Mouse (Mus musculus): ENCODE results near the gene Bcl2. TPM values are rescaled to one million over a fixed set of nuclear protein-coding genes. Genes with fewer than 3 reads are reported as not detected.

Gene Bcl2
- total and polyA plus RNA-seq, 3 experiments = 30.9 to 87.0 (median 38.8) TPM

DNA sequence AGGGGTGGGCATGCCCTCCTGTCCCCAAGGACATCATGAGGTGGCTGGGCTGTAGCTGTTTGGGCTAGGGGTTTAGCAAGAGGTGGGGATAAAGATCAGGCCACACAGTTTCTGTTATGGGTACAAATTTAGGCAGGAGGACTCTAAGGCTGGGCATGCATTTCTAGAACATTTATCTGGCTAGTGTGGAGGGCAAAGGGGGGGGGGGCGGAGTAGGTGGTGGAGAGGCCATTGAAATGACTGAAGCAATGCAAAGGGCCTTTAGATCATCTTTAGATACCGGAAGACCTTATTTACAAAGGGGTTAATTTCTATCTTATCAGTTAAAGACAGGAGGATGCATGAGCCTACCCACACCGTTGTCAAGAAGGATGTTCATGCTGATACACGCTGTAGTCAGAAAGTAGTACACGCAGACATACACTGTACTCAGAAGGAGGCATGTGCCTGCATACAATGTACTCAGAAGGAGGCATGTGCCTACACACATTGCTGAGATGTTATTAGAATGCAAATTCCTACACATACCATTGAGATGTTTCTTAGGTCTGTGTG is 55.7 kb downstream of the Bcl2 start (continued):
- peak; percentile 88 for TF ChIP-seq TCF12 (IDR thresholded peaks at IDR 0.05; ENCODE audit: low read depth, low read length)
- TF ChIP-seq POLR2AphosphoS2 (IDR thresholded peaks at IDR 0.05; ENCODE audit: low read length) = no peak
- TF ChIP-seq KAT2A (conservative IDR thresholded peaks at IDR 0.05; ENCODE audit: low read depth, low read length) = no peak
- peak; percentile 23; the same call in 1 of the 2 replicates for TF ChIP-seq BHLHE40 (IDR thresholded peaks at IDR 0.05; ENCODE audit: borderline replicate concordance, low read depth, low read length)
- no peak for TF ChIP-seq TBP (IDR thresholded peaks at IDR 0.05; ENCODE audit: low read depth, low read length)
- no peak for TF ChIP-seq SMC3 (IDR thresholded peaks at IDR 0.05; ENCODE audit: low read depth, low read length)
- 0 out of 2 replicates have a peak, but pooled peaks have one; percentile 40 for TF ChIP-seq MAZ (IDR thresholded peaks at IDR 0.05; ENCODE audit: low read depth, low read length)
- 0 out of 2 replicates have a peak, but pooled peaks have one; percentile 12 for TF ChIP-seq ZMIZ1 (IDR thresholded peaks at IDR 0.05; ENCODE audit: low read depth, low read length)
- no peak for TF ChIP-seq NRF1 (IDR thresholded peaks at IDR 0.05; ENCODE audit: insufficient read depth, low read depth, low read length, poor library complexity, severe bottlenecking)
- TF ChIP-seq GABPA (IDR thresholded peaks at IDR 0.05; ENCODE audit: low read depth, low read length) = no peak
- peak; percentile 59; the same call in 1 of the 2 replicates for TF ChIP-seq MYC (IDR thresholded peaks at IDR 0.05; ENCODE audit: low read depth, low read length)
- TF ChIP-seq CTCF (IDR thresholded peaks at IDR 0.05 in 2 of 3, conservative IDR thresholded peaks at IDR 0.05 in 1 of 3; ENCODE audit: control insufficient read depth in 1 of 3, insufficient read depth in 1 of 3, low read depth in 2 of 3, low read length in 3 of 3, poor library complexity in 1 of 3, severe bottlenecking in 1 of 3) = no peak
- no peak for TF ChIP-seq MYB (IDR thresholded peaks at IDR 0.05; ENCODE audit: low read depth, low read length)
- no peak for TF ChIP-seq USF2 (IDR thresholded peaks at IDR 0.05; ENCODE audit: borderline replicate concordance in 1 of 2, insufficient read depth in 1 of 2, low read depth in 1 of 2, low read length in 2 of 2)
- no peak for TF ChIP-seq JUND (IDR thresholded peaks at IDR 0.05; ENCODE audit: low read depth, low read length)
- TF ChIP-seq TAL1 (IDR thresholded peaks at IDR 0.05; ENCODE audit: low read length) = peak; percentile 64
- no peak for TF ChIP-seq CHD1 (IDR thresholded peaks at IDR 0.05; ENCODE audit: low read depth, low read length)
- no peak for TF ChIP-seq POLR2A (IDR thresholded peaks at IDR 0.05; ENCODE audit: control insufficient read depth in 1 of 2, insufficient read depth in 1 of 2, low read depth in 1 of 2, low read length in 2 of 2, poor library complexity in 1 of 2)
- no peak for TF ChIP-seq ZNF384 (IDR thresholded peaks at IDR 0.05; ENCODE audit: low read depth, low read length)
- TF ChIP-seq CHD2 (IDR thresholded peaks at IDR 0.05; ENCODE audit: low read length) = no peak
- no peak for TF ChIP-seq MAFK (IDR thresholded peaks at IDR 0.05; ENCODE audit: borderline replicate concordance, low read depth, low read length)
- TF ChIP-seq USF1 (IDR thresholded peaks at IDR 0.05; ENCODE audit: low read depth, low read length) = peak; percentile 10; the same call in 1 of the 2 replicates

DNA sequence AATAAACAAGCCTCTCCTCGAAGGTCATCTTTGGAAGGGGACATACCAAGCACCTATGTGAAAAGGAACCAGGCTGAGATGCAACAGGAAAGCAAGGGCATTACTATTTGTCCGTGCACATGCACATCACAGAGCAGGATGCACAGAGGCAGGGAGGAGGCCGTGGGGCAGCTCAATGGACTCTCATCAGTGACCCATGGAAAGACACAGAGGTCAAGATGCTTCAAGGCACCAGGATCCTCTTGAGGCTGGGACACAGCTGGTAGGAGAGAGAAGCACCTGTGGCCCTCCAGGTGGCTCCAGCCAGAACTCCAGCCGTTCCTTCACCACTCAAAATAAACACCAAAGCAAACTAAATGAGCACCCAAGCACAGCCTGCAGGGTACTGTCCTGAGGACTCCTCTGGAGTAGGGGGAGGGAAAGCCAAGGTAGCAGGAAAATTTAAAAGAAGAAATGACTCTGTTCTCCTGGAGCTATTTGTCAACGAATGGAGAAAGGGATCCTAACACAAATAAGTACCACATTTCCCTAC is 57.8 kb downstream of the Bcl2 start:
- H3K36me3 ChIP-seq (ENCODE audit: control insufficient read depth in 1 of 2, insufficient read depth in 2 of 2, low read length in 2 of 2) = peaks cover 0 to 31% of the 10 kb centered on the region in 2 experiments; a peak in 2 of 4 replicates
- H3K27me3 ChIP-seq (ENCODE audit: control insufficient read depth in 1 of 2, insufficient read depth in 2 of 2, low read length in 2 of 2) = no peaks in the 10 kb centered on the region
- no peak for DNase-seq (ENCODE audit: low read depth, low spot score)
- H3K27ac ChIP-seq (ENCODE audit: control insufficient read depth, low read depth, low read length) = no peak overlapping the region
- H3K79me2 ChIP-seq (ENCODE audit: control insufficient read depth, insufficient read depth, low read length, poor library complexity) = peaks cover 26% of the 10 kb centered on the region; the same call in 1 of the 2 replicates
- H3K4me3 ChIP-seq (ENCODE audit: control insufficient read depth in 1 of 2, insufficient read depth in 1 of 2, low read depth in 2 of 2, low read length in 2 of 2) = no peak overlapping the region
- H3K9me3 ChIP-seq (replicated peaks; ENCODE audit: insufficient read depth, low read length) = no peaks in the 10 kb centered on the region
- H3K4me1 ChIP-seq (ENCODE audit: control insufficient read depth in 1 of 2, insufficient read depth in 2 of 2, low read length in 2 of 2) = peaks cover 9 to 28% of the 10 kb centered on the region in 2 experiments
- TF ChIP-seq ZMIZ1 (IDR thresholded peaks at IDR 0.05; ENCODE audit: low read depth, low read length) (no peak), MAX (IDR thresholded peaks at IDR 0.05; ENCODE audit: low read length) (no peak), ETS1 (IDR thresholded peaks at IDR 0.05; ENCODE audit: low read depth, low read length) (no peak), RCOR1 (IDR thresholded peaks at IDR 0.05; ENCODE audit: low read depth, low read length) (no peak), POLR2A (IDR thresholded peaks at IDR 0.05; ENCODE audit: control insufficient read depth in 1 of 2, insufficient read depth in 1 of 2, low read depth in 1 of 2, low read length in 2 of 2, poor library complexity in 1 of 2) (no peak), HCFC1 (IDR thresholded peaks at IDR 0.05; ENCODE audit: low read depth, low read length) (no peak), BHLHE40 (IDR thresholded peaks at IDR 0.05; ENCODE audit: borderline replicate concordance, low read depth, low read length) (no peak), USF2 (IDR thresholded peaks at IDR 0.05; ENCODE audit: borderline replicate concordance in 1 of 2, insufficient read depth in 1 of 2, low read depth in 1 of 2, low read length in 2 of 2) (no peak), CTCF (IDR thresholded peaks at IDR 0.05 in 2 of 3, conservative IDR thresholded peaks at IDR 0.05 in 1 of 3; ENCODE audit: control insufficient read depth in 1 of 3, insufficient read depth in 1 of 3, low read depth in 2 of 3, low read length in 3 of 3, poor library complexity in 1 of 3, severe bottlenecking in 1 of 3) (no peak), CHD1 (IDR thresholded peaks at IDR 0.05; ENCODE audit: low read depth, low read length) (no peak), MXI1 (IDR thresholded peaks at IDR 0.05; ENCODE audit: low read depth, low read length) (no peak), USF1 (IDR thresholded peaks at IDR 0.05; ENCODE audit: low read depth, low read length) (no peak), MAFK (IDR thresholded peaks at IDR 0.05; ENCODE audit: borderline replicate concordance, low read depth, low read length) (no peak), ZNF384 (IDR thresholded peaks at IDR 0.05; ENCODE audit: low read depth, low read length) (no peak)
- no peak overlapping the region for H3K9ac ChIP-seq (ENCODE audit: control insufficient read depth, low read depth, low read length, poor library complexity, severe bottlenecking)
